Comparison of ENCODE assay signal across 27 mouse cellular contexts in genomic region chr19:45388551-45388950, GRCm38 (mm10). TPM values are rescaled to one million over a fixed set of nuclear protein-coding genes. Genes with fewer than 3 reads are reported as not detected.
A peak's percentile ranks its signal among the peaks of the same experiment; 100 is the strongest.
DNase-seq lines count a peak whose midpoint lies in the region; ATAC-seq and TF ChIP-seq lines count a peak whose summit lies in the region.
"Had no signal": no experiment of that assay in that cellular context is flagged by ENCODE, and none has a peak within 500 bp of the region (broad histone marks: within the 10 kb centered on the region; RNA-seq: fewer than 3 reads in every experiment).

No protein-coding gene starts in this region.

- no peak overlapping the region for H3K27ac ChIP-seq in kidney, postnatal 0 days
- no peak overlapping the region for H3K27ac ChIP-seq in kidney, embryonic 16.5 days (ENCODE audit: low read length)
- H3K27ac ChIP-seq in lung, embryonic 14.5 days (ENCODE audit: low read depth), result no peak overlapping the region
- 0 out of 2 replicates have a peak overlapping the region, but pooled peaks have one; percentile 11 for H3K27ac ChIP-seq in midbrain, embryonic 15.5 days
- H3K27ac ChIP-seq in midbrain, embryonic 10.5 days (replicated peaks), result no peak overlapping the region
- H3K27ac ChIP-seq in forebrain, embryonic 15.5 days (replicated peaks), result no peak overlapping the region
- H3K27ac ChIP-seq: embryonic facial prominence, embryonic 13.5 days; forebrain, embryonic 10.5 days; hindbrain, embryonic 12.5 days; hindbrain, postnatal 0 days; intestine, embryonic 15.5 days; limb, embryonic 12.5 days; neural tube, embryonic 12.5 days had no signal

- WGBS in kidney, postnatal 0 days, result 43% methylated on average over 6 of the region's 6 CpGs
- WGBS in kidney, embryonic 16.5 days, result 58% methylated on average over 6 of the region's 6 CpGs
- WGBS in lung, embryonic 14.5 days, result 69% methylated on average over 6 of the region's 6 CpGs
- 56% methylated on average over 6 of the region's 6 CpGs for WGBS in midbrain, embryonic 15.5 days
- WGBS in midbrain, embryonic 10.5 days, result 86% methylated on average over 6 of the region's 6 CpGs
- WGBS in forebrain, embryonic 15.5 days, result 73% methylated on average over 6 of the region's 6 CpGs

- peaks cover 3% of the 10 kb centered on the region; the same call in 1 of the 2 replicates for H3K36me3 ChIP-seq in kidney, postnatal 0 days (ENCODE audit: insufficient read depth, low read length)
- peaks cover 4% of the 10 kb centered on the region; the same call in 1 of the 2 replicates for H3K36me3 ChIP-seq in kidney, embryonic 16.5 days (ENCODE audit: insufficient read depth, low read length)
- peaks cover 9% of the 10 kb centered on the region for H3K36me3 ChIP-seq in lung, embryonic 14.5 days (ENCODE audit: insufficient read depth)
- peaks cover 4% of the 10 kb centered on the region; the same call in 1 of the 2 replicates for H3K36me3 ChIP-seq in midbrain, embryonic 15.5 days (replicated peaks)
- H3K36me3 ChIP-seq in midbrain, embryonic 10.5 days, result peaks cover 21% of the 10 kb centered on the region
- H3K36me3 ChIP-seq in forebrain, embryonic 15.5 days, result peaks cover 11% of the 10 kb centered on the region

- H3K9me3 ChIP-seq in kidney, postnatal 0 days (replicated peaks; ENCODE audit: low read length), result no peaks in the 10 kb centered on the region
- 0 out of 2 replicates have a peak, but pooled peaks cover 4% of the 10 kb centered on the region for H3K9me3 ChIP-seq in kidney, embryonic 16.5 days (ENCODE audit: low read length)
- no peaks in the 10 kb centered on the region for H3K9me3 ChIP-seq in lung, embryonic 14.5 days (ENCODE audit: low read depth, low read length)
- no peaks in the 10 kb centered on the region for H3K9me3 ChIP-seq in midbrain, embryonic 15.5 days
- H3K9me3 ChIP-seq in midbrain, embryonic 10.5 days (replicated peaks), result no peaks in the 10 kb centered on the region
- H3K9me3 ChIP-seq in forebrain, embryonic 15.5 days, result no peaks in the 10 kb centered on the region
- H3K9me3 ChIP-seq: embryonic facial prominence, embryonic 13.5 days; forebrain, embryonic 10.5 days; hindbrain, embryonic 12.5 days; intestine, embryonic 15.5 days; limb, embryonic 12.5 days; neural tube, embryonic 12.5 days had no signal

- no peak for TF ChIP-seq CTCF in kidney, postnatal 0 days (IDR thresholded peaks at IDR 0.05; ENCODE audit: low read depth)
- no peak for TF ChIP-seq CTCF in lung, embryonic 14.5 days (IDR thresholded peaks at IDR 0.05; ENCODE audit: low read depth)

- no peak overlapping the region for H3K4me2 ChIP-seq in kidney, postnatal 0 days (ENCODE audit: low read length)
- no peak overlapping the region for H3K4me2 ChIP-seq in kidney, embryonic 16.5 days (replicated peaks; ENCODE audit: low read depth, low read length)
- no peak overlapping the region for H3K4me2 ChIP-seq in lung, embryonic 14.5 days
- H3K4me2 ChIP-seq in midbrain, embryonic 15.5 days, result no peak overlapping the region
- no peak overlapping the region for H3K4me2 ChIP-seq in forebrain, embryonic 15.5 days (replicated peaks)
- H3K4me2 ChIP-seq: embryonic facial prominence, embryonic 13.5 days; hindbrain, embryonic 12.5 days; intestine, embryonic 15.5 days; limb, embryonic 12.5 days; liver, embryonic 11.5 days; neural tube, embryonic 12.5 days had no signal

- H3K9ac ChIP-seq in kidney, postnatal 0 days (ENCODE audit: low read depth, low read length), result no peak overlapping the region
- H3K9ac ChIP-seq in kidney, embryonic 16.5 days (replicated peaks; ENCODE audit: low read length), result no peak overlapping the region
- H3K9ac ChIP-seq in lung, embryonic 14.5 days, result no peak overlapping the region
- H3K9ac ChIP-seq in midbrain, embryonic 15.5 days, result no peak overlapping the region
- H3K9ac ChIP-seq in forebrain, embryonic 15.5 days (replicated peaks), result no peak overlapping the region
- H3K9ac ChIP-seq: embryonic facial prominence, embryonic 13.5 days; hindbrain, embryonic 12.5 days; intestine, embryonic 15.5 days; limb, embryonic 12.5 days; neural tube, embryonic 12.5 days had no signal

- no peaks in the 10 kb centered on the region for H3K27me3 ChIP-seq in kidney, postnatal 0 days (ENCODE audit: insufficient read depth, low read length)
- H3K27me3 ChIP-seq in kidney, embryonic 16.5 days (ENCODE audit: insufficient read depth, low read length), result no peaks in the 10 kb centered on the region
- H3K27me3 ChIP-seq in lung, embryonic 14.5 days (ENCODE audit: insufficient read depth, low read length), result no peaks in the 10 kb centered on the region
- no peaks in the 10 kb centered on the region for H3K27me3 ChIP-seq in midbrain, embryonic 15.5 days (replicated peaks)
- H3K27me3 ChIP-seq in midbrain, embryonic 10.5 days (ENCODE audit: low read depth, poor library complexity, severe bottlenecking), result no peaks in the 10 kb centered on the region
- H3K27me3 ChIP-seq in forebrain, embryonic 15.5 days, result no peaks in the 10 kb centered on the region
- H3K27me3 ChIP-seq: embryonic facial prominence, embryonic 13.5 days; hindbrain, embryonic 12.5 days; intestine, embryonic 15.5 days; limb, embryonic 12.5 days; neural tube, embryonic 12.5 days had no signal

- no peak for ATAC-seq in kidney, postnatal 0 days (replicated peaks; ENCODE audit: low FRiP score, low read depth)
- no peak for ATAC-seq in kidney, embryonic 16.5 days (ENCODE audit: low FRiP score, low TSS enrichment)
- ATAC-seq in lung, embryonic 14.5 days (ENCODE audit: insufficient read depth), result no peak
- no peak for ATAC-seq in midbrain, embryonic 15.5 days (replicated peaks)
- ATAC-seq in forebrain, embryonic 15.5 days (replicated peaks), result no peak
- ATAC-seq: forebrain, embryonic 16.5 days; hindbrain, postnatal 0 days; intestine, embryonic 15.5 days; midbrain, embryonic 16.5 days had no signal

- no peaks in the 10 kb centered on the region for H3K4me1 ChIP-seq in kidney, postnatal 0 days (replicated peaks; ENCODE audit: insufficient read depth, low read length)
- no peaks in the 10 kb centered on the region for H3K4me1 ChIP-seq in kidney, embryonic 16.5 days (ENCODE audit: insufficient read depth, low read length)
- H3K4me1 ChIP-seq in lung, embryonic 14.5 days (ENCODE audit: insufficient read depth), result no peaks in the 10 kb centered on the region
- H3K4me1 ChIP-seq in midbrain, embryonic 15.5 days, result peaks cover 2% of the 10 kb centered on the region; the same call in 1 of the 2 replicates
- no peaks in the 10 kb centered on the region for H3K4me1 ChIP-seq in midbrain, embryonic 10.5 days
- H3K4me1 ChIP-seq in forebrain, embryonic 15.5 days, result no peaks in the 10 kb centered on the region
- H3K4me1 ChIP-seq: embryonic facial prominence, embryonic 13.5 days; forebrain, embryonic 10.5 days; hindbrain, embryonic 12.5 days; intestine, embryonic 15.5 days; limb, embryonic 12.5 days; neural tube, embryonic 12.5 days had no signal

- peak; percentile 81 for DNase-seq in kidney, postnatal 0 days (ENCODE audit: low spot score)
- peak; percentile 8 for DNase-seq in lung, embryonic 14.5 days
- no peak for DNase-seq in lung, postnatal 25 days (ENCODE audit: low spot score)
- no peak for DNase-seq in midbrain, embryonic 10.5 days (ENCODE audit: low spot score)
- DNase-seq: adrenal gland, postnatal 14 days; cerebellum, adult 18-20 months; cerebellum, postnatal 10 days; heart, postnatal 36 days; kidney, adult 9 months; layer of hippocampus, adult 9-11 months; lung, postnatal 36 days; thymus, adult 2 months; thymus, postnatal 36 days had no signal

- no peak overlapping the region for H3K4me3 ChIP-seq in kidney, postnatal 0 days (replicated peaks; ENCODE audit: low read depth, low read length)
- no peak overlapping the region for H3K4me3 ChIP-seq in kidney, embryonic 16.5 days (ENCODE audit: low read length)
- H3K4me3 ChIP-seq in lung, embryonic 14.5 days (ENCODE audit: low read depth, low read length), result no peak overlapping the region
- no peak overlapping the region for H3K4me3 ChIP-seq in midbrain, embryonic 15.5 days
- H3K4me3 ChIP-seq in midbrain, embryonic 10.5 days, result no peak overlapping the region
- no peak overlapping the region for H3K4me3 ChIP-seq in forebrain, embryonic 15.5 days
- H3K4me3 ChIP-seq: embryonic facial prominence, embryonic 13.5 days; forebrain, embryonic 10.5 days; hindbrain, embryonic 12.5 days; intestine, embryonic 15.5 days; limb, embryonic 12.5 days; myocyte; neural tube, embryonic 12.5 days had no signal

RNA-seq across cellular contexts. Expression of gene Btrc, which starts 25.0 kb away (rescaled TPM):
- 29.5 and 33.8 TPM in 2 replicates for polyA plus RNA-seq in kidney, postnatal 0 days (2015; fragmentation: Nextera tagmentation; extraction: Ambion mirVana)
- 53.7 and 54.3 TPM in 2 replicates for polyA plus RNA-seq in kidney, embryonic 16.5 days (2015; fragmentation: Nextera tagmentation; extraction: Ambion mirVana)
- polyA plus RNA-seq in lung, embryonic 14.5 days (2014; fragmentation: Nextera tagmentation; extraction: Ambion mirVana), result 40.2 and 43.5 TPM in 2 replicates
- polyA plus RNA-seq in midbrain, embryonic 15.5 days (2015; fragmentation: Nextera tagmentation; extraction: Ambion mirVana), result 65.9 and 66.7 TPM in 2 replicates
- 43.1 and 57.5 TPM in 2 replicates for polyA plus RNA-seq in midbrain, embryonic 10.5 days (2016; fragmentation: Nextera tagmentation; extraction: Ambion mirVana)
- 52.9 and 63.7 TPM in 2 replicates for polyA plus RNA-seq in forebrain, embryonic 15.5 days (2015; fragmentation: Nextera tagmentation; extraction: Ambion mirVana)

Comparison
In these comparisons a context has a peak if more than half of its experiments do, and no peak if none do; other contexts are left out.
1. DNase-seq: peak in kidney, postnatal 0 days (single experiment) and lung, embryonic 14.5 days (single experiment); none in lung, postnatal 25 days (single experiment) and midbrain, embryonic 10.5 days (single experiment).